Mouse (Mus musculus) erythroid progenitor cell, adult 5-6 weeks (primary cell): ENCODE results near the gene 3110082J24Rik. TPM values are rescaled to one million over a fixed set of nuclear protein-coding genes. Genes with fewer than 3 reads are reported as not detected.
"Not testable (repeated sequence)": the region's sequence is repeated elsewhere in the genome, so short reads cannot be mapped to it uniquely, and the experiment has no call there.

ENCODE experiments used
- ATAC-seq: replicated peaks from 2 replicates; pipeline ENCODE4 v1.8.0; 2016; ENCODE audit warnings: moderate number of reproducible peaks, mild to moderate bottlenecking, moderate TSS enrichment, inconsistent platforms; ENCODE audit not compliant: poor library complexity, low FRiP score, severe bottlenecking
- total RNA-seq, 2 experiments: library from RNA; stranded (forward) in 1 of 2; stranded (reverse) in 1 of 2; fragments of 150-400 nt in 1 of 2; fragments of 186-747, 209-891 nt in 1 of 2; gene quantifications; 2 replicates each; pipeline versions ENCODE4 v1.2.3 to v1.2.4; 2015 to 2017; ENCODE audit warnings: low replicate concordance in 2 of 2

The 3110082J24Rik gene
- total RNA-seq, 2 experiments from 2014 or later: not detected

DNA sequence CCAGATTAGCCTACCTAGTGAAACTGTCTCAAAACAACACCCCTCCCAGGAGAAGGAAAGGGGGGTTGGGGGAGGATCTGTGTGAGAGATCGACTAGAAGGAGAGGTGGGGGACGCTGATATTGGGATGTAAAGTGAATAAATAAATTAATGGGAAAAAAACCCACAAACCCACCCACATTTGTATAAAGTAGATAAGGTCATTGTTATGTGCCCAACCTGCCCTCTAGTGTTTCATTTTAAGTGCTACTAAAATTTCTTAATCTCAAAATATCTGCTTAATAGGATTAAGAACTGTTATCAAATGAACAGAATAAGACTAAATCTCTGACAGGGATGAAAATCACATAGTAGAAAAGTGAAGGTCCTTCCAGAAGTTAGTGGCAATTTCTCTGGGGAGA, 11.5 kb downstream of the 3110082J24Rik start:
- ATAC-seq: no peak

- ATAC-seq: no peak
Measured at GRCm38 (mm10) chr5:30092701-30093100, 13.2 kb downstream of the 3110082J24Rik start.

DNA sequence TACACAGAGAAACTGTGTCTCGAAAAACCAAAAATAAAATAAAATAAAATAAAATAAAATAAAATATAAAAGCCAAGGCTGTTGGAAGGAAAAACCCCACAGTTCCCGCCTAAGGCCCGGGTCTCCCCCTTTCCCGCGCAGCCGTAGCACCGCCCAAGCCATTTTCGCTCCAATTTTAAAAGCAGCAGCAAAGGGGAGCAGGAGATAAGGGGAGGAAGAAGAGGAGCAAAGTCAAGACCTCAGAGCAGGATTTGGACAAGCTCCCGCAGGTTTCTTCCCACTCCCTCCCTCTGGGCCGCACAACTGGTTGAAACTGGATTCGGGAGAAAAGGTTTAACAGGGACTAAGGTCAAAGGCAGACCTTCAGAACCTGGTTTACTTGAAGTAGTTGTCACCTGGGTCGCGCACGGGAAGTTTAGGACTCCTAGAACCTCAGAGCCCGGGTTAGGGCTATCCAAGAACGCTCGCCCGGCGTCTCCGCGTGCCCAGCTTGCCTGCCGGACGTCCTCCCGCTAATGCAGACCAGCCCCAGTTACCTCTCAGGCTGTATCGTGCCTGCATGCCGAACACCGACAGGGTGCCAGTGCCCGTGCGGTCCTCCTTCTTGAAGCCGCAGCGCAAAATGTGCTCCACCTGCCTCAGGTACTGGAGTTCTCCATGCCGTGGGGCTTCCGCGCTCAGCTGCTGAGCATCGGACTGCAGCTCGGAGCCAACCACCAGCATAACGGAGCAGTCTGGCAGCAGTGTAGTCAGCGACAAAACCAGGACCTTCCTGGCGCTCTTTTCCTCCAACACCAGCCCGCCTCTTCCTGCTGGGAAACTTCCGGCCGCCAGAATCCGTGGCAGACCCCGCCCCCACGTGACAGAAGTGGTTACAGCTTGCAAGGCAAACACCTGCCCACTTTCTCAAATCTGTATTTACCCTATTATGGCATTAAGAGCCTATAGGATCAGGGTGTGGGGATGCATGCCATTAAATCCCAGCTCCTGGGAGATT, 32.8 kb downstream of the 3110082J24Rik start, which contains the start of gene Tyms:
Gene Tyms, minus strand, starts transcription at position 793 of the 997 bp plus-strand sequence.
- peak; percentile 97 for ATAC-seq

DNA sequence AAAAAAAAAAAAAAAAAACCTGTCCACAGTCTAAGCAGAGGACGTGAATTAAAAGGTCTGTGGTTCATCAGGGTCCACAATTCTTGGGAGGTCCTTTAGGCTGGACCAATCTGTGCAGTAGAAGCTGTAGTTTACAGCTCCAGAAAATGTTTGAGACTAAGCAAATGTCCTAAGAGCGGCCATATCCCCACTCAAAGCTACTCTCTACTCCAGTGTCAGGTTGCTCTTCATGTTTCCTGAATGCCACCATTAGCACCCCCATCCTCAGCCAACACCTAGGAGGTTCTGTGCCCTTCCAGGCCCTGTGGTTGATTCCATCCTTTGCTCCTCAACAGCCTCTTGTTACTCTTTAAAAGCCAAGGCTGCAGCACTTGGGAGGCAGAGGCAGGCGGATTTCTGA, 33.5 kb downstream of the 3110082J24Rik start:
- no peak for ATAC-seq

DNA sequence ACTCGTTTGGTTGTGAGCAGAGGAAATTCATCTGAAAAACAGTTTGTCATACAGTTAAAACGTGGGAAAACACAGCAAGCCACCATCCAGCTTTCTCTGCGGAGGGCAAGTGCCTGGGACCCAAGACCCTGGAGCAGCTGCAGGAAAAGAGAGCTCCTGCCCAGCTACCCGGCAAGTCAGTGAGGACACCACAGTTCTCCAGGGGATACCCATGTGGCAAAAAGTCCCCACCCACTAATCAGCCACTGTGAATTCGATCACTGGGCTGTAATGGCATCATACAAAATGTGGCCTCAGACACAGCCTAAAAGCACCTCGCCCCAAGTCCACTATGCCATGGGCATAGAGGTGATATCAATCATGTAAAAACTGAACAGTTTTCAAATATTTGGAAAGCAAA, 34.2 kb downstream of the 3110082J24Rik start:
- ATAC-seq: no peak

DNA sequence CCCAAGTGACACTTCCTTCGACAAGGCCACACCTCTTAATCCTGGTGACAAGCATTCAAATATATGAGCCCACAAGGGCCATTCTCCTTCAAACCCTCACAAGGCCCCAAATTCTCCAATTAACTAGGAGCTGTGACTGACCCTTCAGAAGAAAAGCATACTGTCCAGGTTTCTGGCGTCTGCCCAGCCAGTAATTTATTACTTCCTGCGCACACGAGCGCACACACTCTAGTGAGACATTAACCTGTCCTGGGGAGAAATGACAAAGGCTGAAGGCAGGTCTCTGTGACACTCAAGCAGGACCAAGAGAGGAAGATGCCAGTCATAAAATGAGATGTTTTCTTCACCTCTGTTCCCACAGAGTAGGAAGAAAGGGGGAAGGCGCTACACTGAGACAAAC, 38.2 kb downstream of the 3110082J24Rik start:
- no peak for ATAC-seq

DNA sequence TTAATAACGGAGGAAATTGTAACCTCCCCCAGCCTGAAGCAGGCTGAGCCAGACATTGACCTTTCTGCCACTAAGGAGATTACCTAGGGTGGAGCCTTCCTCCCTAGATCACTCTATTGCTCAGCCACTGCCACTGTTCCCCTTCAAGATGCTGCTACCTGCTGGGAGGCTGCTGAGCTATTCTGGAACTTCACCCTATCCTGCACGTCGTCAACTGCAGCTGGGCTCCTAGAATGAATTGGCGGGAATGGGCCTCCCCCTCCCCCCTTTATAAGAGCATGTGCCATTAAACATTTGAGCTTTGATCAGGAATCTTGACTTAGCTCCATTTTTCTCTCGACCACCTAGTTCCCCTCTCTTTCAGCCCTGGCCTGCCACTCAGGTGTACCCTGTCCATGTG, 46.3 kb downstream of the 3110082J24Rik start:
- not testable (repeated sequence) for ATAC-seq

GRCm38 (mm10) chr5:30058216-30058731, 47.6 kb downstream of the 3110082J24Rik start:
- ATAC-seq: no peak

Other genes starting within 250 kb of the 3110082J24Rik start
- 4.0 TPM in 1 of 2 replicates, not detected in the other for gene Il6, start 93.0 kb downstream of the 3110082J24Rik start, total RNA-seq (2015; ENCODE audit: low replicate concordance)
- gene Il6, start 93.0 kb downstream of the 3110082J24Rik start, total RNA-seq (2017; ENCODE audit: low replicate concordance): not detected in 2 replicates
- gene Tyms, start 32.5 kb downstream of the 3110082J24Rik start, total RNA-seq (2015; ENCODE audit: low replicate concordance): 145 and 220 TPM in 2 replicates
- gene Tyms, start 32.5 kb downstream of the 3110082J24Rik start, total RNA-seq (2017; ENCODE audit: low replicate concordance): 159 and 170 TPM in 2 replicates
- not detected in 2 replicates for gene Garem2, start 925 bp downstream of the 3110082J24Rik start, total RNA-seq (2015; ENCODE audit: low replicate concordance)
- gene Garem2, start 925 bp downstream of the 3110082J24Rik start, total RNA-seq (2017; ENCODE audit: low replicate concordance): not detected in 2 replicates
- gene Hadha, start 49.1 kb upstream of the 3110082J24Rik start, total RNA-seq (2015; ENCODE audit: low replicate concordance): 40.7 and 46.1 TPM in 2 replicates
- gene Hadha, start 49.1 kb upstream of the 3110082J24Rik start, total RNA-seq (2017; ENCODE audit: low replicate concordance): 166 and 215 TPM in 2 replicates
- gene Hadhb, start 49.2 kb upstream of the 3110082J24Rik start, total RNA-seq (2015; ENCODE audit: low replicate concordance): 49.9 and 56.9 TPM in 2 replicates
- gene Hadhb, start 49.2 kb upstream of the 3110082J24Rik start, total RNA-seq (2017; ENCODE audit: low replicate concordance): 34.8 and 61.0 TPM in 2 replicates
- gene Adgrf3, start 99.6 kb upstream of the 3110082J24Rik start, total RNA-seq (2015; ENCODE audit: low replicate concordance): not detected in 2 replicates
- not detected in 2 replicates for gene Adgrf3, start 99.6 kb upstream of the 3110082J24Rik start, total RNA-seq (2017; ENCODE audit: low replicate concordance)
- gene Selenoi, start 126.5 kb upstream of the 3110082J24Rik start, total RNA-seq (2015; ENCODE audit: low replicate concordance): 11.3 and 18.7 TPM in 2 replicates
- gene Selenoi, start 126.5 kb upstream of the 3110082J24Rik start, total RNA-seq (2017; ENCODE audit: low replicate concordance): 16.9 and 46.8 TPM in 2 replicates
- gene Drc1, start 175.3 kb upstream of the 3110082J24Rik start, total RNA-seq (2015; ENCODE audit: low replicate concordance): not detected in 2 replicates
- not detected in 2 replicates for gene Drc1, start 175.3 kb upstream of the 3110082J24Rik start, total RNA-seq (2017; ENCODE audit: low replicate concordance)